Mouse (Mus musculus) CD4-positive, CD25-positive, alpha-beta regulatory T cell, adult 2 months (primary cell): Measurements from ENCODE around the gene Plekhg1.

Source experiments
- DNase-seq: peaks from one replicate; pipeline ENCODE4 v3.0.0-alpha.2; 2012; ENCODE audit warnings: low read depth, low spot score

Gene Plekhg1

DNA sequence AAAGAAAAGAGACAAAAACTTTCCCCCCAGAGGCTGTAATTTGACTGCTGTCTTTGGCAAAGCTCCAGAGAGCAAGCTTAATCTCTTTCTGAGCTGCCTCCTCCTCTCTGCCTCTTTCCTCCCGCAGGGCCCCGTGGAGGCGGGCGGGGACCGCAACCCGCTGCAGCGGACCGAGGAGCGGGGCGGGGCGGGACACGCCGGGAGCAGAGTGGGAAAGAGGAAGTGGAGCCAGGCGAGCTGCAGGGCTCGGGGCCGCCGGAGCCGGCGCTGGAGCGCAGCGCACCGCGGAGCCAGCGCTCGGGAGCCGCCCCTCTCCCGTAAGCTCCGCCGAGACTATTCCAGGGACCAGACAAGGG, at the start of gene Plekhg1:
Plekhg1 (plus strand) TSS at position 217 of the 356 bp plus-strand sequence.
- DNase-seq: peak; percentile 6

DNA sequence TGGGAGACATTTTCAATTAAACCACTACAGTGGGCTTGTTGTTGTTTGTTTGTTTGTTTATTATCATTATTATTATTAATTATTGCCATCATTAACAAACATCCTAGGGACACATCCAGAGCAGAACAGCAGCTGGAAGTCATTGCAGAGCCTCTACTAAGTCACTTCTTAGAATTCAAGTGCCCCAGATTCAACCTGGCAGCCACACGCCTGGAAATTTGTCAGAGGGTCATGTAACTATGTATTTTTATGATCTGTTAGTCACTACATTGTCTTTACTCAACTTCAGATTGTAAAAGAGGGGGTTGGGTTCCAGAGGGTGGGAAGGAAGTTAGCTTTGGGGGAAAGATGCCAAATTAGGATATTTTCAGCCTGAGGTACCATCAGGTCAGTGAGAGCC, 47.4 kb upstream of the Plekhg1 start:
- DNase-seq: no peak

DNA sequence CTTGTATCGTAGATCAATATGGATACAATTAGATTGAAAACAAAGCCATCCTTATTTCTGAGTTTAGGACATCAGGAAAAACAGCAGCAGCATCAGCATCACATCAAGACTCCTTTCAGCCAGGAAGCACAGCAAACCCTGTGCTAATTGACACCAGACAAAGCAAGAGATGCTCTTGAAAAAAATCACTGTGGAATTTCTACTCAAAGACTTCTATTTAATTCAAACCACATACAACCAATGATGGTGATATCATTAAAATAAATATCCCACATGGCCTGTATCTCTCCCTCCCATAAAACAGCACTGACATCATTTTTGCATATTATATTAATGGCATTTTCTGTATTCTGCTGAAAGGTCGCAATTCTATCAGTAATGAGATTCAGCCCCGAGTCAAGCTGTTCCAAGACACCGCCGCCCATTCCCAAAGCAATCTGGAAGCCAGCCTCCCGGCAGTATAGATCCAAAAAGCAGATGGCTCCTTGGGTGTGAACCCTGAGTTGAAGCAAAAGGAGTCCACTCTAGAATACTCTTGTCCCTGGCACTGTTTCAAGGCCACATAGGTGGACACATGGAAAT, 46.4 kb upstream of the Plekhg1 start:
- DNase-seq: no peak

DNA sequence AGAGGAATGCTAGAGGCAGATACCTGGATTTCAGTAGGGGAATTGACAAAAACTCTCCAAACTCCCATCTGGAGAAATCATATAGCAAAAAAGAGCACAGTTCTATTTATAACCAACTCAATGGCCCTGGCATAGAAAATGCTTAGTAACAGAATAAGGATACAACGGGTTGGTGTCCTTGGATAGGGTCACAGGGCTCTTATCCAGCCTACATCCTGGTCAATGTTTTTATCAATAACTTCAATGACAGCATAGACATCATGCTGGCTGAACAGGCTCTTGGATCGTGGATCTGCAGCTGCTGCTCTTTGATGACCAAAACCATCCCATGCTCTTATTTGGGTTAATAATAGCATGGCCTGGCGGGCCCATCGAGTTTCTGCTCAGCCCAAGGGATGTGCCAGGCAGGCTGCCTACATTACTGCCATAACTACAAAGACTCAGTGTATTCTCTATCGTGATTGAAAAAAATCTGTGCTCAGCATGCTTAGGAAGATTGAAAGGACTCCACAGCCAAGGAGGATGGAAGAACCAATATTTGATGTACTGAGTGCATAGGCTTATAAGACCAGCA, 44.7 kb upstream of the Plekhg1 start:
- no peak for DNase-seq

DNA sequence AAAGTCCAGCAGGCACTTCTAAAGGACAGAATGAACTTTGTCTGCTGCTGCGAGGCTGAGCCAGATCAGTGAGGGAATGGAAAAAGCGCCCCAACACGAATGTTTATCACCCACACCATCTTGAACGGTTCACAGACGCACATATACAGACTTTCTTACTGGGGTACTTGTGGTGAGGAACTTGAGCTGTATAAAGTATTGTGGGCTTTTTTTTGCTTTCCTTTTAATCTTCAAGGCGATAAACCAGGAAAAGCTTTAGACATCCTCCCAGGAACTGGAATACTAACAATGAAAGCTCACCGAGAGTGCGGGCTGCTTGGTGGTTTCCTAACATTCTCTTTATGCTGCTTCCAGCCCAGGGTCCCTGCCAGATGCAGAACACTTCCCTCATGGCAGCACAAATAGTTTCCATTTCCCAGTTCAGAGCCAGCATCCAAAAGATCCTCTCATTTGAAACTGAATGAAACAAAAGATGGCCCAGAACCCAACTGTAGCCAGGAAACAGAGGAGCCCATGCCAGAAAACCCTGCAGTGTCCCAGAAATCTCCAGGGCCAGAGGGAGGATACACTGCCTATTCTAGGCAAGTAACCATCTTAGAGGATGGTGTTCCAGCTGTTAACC, 43.3 kb upstream of the Plekhg1 start:
- DNase-seq: no peak

DNA sequence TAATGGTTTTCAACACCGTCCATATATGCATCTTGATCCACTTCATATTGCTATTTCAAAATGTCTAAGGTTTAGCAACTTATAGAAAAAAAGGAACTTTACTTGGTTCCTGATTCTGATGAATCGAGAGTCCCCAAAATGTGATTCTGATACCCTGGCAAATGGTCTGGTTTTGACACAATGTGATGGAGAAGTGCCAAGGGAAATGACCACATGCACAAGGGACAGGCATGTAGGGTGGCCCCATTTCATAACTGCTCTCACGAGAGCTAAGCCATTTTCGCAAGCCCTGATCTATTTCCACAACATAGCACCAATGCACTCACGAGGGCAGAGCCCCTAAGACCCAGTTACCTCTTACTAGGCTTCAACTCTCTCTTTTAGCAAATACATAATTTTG, 42.7 kb upstream of the Plekhg1 start:
- DNase-seq: no peak

DNA sequence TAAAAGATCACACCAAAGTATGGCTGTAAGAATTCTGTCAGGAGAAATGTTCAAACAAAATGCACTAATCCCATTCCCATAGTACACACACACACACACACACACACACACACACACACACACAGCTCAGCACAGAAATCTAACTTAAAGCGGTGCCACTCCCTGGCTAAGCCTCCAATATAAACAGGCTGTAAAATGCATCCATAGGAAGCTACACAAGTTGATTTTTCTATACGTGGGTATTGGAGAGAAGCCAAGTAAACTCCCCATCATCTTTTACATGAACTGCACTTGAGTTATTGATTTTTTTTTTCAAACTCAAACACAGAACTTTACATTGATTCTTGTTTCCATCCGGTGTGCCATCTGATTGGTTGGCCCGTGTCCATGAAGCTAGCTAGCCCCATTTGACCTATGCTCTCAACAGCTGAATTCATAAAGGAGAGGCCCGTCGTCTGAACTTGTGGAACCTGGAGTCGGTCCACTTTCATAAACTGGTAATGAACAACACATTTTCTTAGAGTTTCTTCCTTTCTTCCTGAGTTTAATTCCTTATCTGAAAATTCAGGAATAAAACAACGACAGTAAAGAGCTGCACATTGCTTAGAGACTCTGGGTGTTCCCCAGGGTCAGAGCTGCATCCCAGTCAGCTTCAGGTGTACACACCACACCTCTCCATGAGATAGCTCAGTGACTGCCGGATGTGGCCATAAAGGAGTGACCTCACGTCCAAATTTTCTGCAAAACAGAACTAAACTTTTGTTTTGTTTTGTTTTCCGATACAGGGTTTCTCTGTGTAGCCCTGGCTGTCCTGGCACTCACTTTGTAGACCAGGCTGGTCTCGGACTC, 39.7 kb upstream of the Plekhg1 start:
- no peak for DNase-seq

DNA sequence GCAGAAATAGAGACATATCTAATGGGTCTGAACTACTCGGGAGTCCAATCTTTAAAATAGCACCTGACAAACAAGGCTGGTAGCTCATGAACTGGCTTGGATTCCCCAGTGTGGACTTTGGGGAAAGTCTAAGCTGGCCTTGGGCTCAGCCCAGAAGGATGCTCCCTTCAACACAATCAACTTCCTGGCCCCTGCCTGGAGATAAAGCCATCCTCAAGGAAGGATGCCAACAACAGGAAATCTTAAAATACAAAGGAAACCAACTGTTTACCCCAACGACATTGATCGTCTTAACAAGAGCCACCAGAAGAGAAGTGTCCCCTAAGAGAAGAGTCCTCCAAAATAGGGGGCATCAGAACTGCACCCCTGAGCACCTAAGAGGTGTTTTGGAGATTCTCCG, 38.3 kb upstream of the Plekhg1 start:
- no peak for DNase-seq

DNA sequence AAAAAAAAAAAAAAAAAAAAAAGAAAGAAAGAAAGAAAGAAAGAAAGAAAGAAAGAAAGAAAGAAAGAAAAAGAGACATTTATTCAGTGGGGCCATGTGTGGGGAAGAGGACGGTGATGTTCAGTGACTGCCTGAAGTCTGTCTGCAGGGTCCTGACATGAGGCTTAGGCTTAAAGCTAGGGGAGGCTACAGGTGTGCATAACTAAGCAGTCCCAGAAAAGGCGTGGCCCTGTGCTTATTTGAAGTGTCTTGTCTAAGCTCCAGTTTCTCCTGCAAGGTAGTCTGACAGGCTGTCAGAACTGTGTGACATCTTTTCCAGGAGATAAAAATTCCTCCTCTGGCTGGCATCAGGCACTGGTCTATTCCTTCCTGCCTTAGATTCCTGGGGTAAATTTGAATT, 37.6 kb upstream of the Plekhg1 start:
- DNase-seq: no peak

DNA sequence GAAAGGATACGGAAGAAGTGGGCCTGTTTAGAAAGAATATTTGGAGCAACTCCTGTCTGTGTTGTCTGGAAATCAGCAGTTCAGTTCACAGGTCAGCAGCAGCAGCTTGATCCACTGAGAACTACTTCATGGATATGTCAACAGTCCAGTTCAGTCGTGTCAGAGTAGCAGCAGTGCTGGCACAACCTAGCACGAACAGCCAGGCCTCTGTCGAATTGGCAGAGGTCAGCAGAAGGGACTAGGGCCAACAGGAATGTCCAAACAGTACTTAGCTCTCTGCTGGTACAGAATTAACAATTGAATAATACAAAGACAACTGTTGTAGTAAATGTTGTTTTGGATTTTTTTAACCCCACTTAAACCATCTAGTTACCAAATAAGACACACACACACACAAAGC, 33.9 kb upstream of the Plekhg1 start:
- DNase-seq: no peak

DNA sequence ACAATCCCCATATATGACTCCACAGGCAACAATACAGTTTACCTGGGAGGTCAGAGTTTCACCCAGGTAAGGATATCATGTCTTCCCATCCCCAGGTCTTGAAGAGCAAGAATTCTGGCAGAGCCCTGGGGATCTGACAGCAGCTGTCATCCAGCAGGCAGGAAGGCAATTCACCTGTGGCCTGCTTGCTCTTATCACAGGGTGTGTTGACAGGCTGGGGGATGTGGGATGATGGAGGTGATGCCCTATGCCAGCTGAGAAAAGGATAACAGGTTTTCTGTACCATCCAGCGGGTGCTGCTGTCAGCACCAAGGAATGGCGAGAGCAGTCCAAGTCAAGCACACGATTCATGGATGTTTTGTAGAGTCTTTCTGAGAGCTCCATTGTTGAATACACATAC, 30.1 kb upstream of the Plekhg1 start:
- DNase-seq: no peak

DNA sequence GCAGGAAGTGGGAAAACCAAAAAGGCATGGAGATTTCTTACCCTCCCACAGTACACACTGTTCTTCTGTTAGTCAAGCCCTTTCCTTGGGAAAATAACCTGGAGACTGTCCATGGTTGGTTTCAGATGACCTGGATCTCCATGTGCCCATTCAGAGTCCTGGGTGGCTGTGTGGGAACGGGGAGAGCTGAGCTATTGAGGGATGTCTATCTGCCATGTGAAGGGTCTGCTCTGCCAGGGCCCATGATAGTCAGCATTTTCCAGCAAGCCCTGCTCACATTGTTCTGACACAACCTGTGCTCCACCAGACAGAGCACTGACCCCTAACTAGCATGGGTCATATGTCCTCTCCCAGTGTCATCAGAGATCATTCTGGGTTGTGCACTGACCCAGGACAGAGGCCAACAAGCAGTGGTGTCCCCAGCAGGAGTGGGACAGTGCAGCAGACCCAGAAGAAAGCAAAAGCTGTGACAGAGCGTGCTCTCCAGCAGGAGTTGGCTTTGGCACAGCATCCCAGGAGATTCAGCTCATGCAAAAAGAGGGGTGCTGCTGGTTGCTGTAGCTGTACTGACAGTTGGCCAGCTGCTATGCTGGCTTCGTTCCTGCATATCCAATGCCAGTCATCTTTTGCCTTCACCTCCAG, 24.7 kb upstream of the Plekhg1 start:
- DNase-seq: no peak

DNA sequence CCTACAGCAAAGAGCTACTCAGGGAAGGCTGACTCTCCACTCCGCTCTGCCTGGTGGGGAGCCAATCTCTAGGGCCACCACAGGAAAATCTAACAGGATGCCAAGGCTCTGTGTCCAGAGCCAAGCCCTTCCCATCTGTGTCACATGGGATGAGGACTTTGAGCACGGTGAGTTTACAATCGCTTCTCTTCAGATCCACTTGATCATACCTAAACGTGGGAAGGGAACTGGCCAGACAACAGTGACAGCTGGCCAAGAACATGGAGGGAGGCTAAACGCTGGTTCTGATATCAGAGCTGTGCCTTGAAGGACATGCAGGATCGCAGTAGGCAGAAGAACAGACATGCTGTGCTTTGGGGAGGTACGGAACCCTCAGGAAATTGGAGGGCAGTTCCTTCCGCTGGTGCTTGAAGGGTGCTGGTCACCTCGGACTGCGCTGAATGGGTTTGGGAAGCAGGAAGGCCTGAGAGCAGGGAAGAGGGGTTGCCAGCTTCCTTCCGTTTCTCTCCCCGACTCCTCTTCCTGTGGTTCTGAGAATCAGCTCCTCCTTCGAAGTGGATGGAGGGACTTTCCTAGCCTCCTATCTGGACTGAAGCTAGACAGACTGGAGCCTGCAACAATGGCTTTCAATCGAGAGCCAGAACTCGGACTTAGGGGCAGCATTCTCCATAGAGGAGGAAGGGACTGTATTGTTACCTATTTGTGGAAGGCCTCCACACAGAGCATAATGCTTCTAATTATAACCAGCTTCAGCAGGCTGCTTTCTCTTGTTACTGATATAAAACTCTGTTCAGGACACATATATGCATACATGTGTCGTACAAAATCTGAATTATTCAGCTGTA, 21.9 kb upstream of the Plekhg1 start:
- DNase-seq: no peak

DNA sequence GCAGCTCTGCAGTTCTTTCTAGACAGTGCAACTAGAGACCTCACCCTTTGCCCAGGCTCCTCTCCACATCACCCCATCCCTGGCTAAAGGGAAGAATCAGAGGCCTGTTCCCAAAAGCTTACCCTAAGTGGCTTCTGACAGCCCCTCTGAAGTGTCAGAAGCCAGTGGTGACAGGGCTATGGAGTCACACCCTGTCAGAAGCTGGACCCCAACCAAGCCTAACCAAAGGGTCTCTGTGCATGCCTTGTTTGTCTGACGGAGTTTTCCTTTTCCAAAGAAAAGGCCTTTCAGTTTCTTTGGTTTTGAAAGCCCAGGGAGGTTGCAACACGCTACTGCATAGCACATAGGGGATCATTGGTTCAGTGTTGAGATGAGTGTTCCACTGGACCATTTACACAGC, 19.9 kb upstream of the Plekhg1 start:
- DNase-seq: no peak

DNA sequence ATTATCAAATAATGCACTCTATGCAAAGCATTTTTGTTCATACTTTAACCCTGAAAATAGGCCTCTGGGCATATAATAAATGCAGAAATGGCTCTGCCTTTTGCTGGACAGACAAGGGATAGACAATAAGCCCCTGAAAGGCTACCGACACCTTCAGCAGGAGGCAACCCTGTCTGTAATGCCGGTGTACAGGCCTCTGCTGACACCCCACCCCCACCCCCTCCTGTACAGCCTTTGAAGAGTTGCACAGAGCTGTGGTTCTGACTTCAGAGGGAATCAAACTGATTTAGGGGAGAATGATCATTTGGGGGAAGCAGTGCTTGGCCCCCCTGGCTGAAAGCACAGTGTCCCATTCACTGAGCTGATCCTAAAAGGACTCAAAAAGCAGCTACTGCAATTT, 17.8 kb upstream of the Plekhg1 start:
- no peak for DNase-seq

DNA sequence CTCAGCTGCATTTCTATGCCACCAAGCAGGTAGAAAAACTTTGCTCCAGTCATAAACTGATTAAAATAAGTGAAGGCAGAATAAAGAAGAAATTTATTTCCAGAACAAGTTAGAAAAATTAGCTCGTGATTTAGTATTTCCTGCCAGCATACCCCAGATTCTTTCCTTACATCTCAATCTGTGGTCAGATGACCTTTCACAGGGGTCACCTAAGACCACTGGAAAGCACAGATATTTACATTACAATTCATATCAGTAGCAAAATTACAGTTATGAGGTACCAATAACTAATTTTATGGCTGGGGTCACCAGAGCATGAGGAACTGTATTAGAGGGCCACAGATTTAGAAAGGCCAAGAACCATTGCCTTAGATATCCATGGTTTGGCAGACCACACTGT, 15.5 kb upstream of the Plekhg1 start:
- DNase-seq: no peak

DNA sequence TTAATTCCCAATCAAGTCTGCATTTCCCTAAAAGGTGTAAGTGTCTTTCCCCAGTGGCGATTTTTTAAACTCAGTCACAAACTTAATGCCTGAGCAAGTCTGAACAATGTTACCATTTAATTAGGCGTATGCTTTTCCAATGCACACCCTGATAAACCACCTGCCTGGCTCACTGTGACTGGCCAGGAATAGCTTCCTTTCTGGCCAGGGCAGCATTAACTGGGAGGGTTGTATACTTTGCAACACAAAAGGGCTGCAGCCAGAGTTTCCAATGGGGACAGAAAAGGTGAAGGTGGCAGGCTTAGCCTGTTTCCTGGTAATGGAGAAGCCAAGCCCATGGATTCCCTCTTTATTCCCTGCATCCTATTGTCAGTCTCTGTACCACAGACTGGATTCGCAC, 10.5 kb upstream of the Plekhg1 start:
- no peak for DNase-seq

DNA sequence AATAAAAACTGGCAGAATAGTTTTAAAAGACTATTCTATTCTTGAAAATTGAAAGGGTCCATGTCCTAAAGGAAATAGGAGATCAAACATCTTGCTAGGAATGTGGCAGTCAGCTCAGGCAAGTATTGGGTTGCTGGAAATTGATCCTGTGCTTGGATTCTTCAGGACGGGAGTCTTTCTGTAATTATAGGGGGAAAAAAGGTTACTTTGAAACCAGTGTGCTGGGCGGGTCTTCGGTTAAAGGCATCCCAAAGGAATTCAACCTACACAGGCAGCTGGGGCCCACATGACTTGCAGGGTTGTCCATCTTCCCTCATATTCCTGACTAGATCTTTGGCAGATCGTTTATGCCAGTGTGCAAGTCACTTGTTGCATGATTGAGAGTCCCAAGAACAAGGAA, 9.8 kb upstream of the Plekhg1 start:
- DNase-seq: no peak

DNA sequence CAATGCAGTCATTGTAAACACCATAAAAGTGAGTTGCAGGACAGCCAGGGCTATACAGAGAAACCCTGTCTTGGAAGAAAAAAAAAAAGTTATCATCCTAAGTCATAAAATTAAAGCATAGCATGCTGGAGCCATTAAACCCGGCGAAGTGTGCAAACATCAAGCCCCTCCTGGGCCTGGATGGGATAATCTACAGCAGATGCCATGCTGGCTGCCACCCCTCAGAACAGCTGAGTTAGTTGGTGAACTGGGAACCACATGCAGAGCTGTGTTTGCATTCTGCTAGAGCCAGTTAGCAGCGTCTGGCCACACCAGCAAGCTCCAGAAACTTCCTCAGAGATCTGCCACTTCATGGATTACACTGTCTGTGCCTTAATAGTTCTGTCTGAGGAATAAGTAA, 3.1 kb upstream of the Plekhg1 start:
- no peak for DNase-seq

DNA sequence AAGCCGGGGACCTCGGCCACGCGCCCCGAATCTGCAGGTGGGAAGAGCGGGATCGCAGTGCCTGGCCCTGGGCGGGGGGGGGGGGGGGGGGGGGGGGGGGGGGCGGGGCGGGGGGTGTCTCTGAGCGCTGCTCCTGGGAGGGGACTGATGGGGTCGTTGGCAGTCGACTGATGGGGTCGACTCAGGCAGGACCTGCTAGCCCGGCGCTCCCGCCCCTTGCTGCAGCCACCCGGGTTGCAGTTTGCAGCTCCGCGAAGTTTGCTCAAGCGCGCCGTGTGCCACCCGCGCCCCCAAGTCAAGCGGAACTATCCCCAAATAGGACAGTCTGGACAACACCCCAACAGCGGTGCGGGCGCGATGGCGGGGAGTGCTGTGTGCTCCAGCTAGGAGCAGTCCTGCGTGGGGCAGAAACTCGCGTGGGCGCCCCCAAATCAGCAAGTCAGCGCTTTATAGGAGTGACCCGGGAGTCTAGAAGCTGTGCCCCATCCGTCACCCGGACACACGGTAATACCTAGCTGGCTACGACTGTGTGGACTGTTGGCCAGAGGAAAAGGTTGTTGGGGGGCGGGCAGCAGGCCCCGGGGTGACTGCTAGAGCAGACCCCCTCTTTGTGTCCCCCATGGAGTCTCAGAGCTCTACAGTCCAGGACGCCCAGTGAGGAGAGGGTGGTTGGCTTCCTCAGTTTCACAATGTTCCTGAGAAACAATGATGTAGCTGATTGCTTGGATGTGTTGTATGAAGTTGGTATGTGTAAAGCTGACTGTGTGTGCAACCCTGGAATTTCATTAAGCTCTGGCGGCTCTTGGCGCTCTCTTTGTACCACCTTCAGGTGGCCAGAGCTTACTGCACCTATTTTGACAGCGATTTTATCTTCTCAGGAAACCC, 582 bp downstream of the Plekhg1 start:
- peak; percentile 1 for DNase-seq
